Mouse (Mus musculus): ENCODE data around the gene Apopt1. TPM values are rescaled to one million over a fixed set of nuclear protein-coding genes. Genes with fewer than 3 reads are reported as not detected.
"Not testable (repeated sequence)": the region's sequence is repeated elsewhere in the genome, so short reads cannot be mapped to it uniquely, and the experiment has no call there.

Apopt1 gene
- polyA plus RNA-seq, 1 experiment from 2014 or later = 53.0 TPM

DNA sequence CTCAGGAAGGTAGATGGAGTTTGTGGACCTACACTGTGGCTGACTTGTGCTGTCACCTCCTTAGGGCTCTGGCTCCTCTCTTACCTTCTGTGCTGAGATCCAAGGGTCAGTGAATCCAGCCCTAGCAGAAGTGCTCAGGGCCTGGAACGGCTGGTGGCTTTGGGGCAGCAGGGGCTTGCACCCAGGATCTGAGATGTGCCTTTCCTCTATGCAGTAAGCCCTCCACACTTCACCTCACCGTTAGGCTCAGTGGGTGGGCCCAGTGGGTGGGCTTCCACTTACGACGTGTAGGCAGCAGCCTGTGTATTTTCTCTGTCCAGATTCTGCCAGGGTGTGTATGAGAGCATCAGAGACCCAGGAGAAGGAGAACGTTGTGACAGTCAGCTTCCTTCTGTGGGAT lies 19.9 kb downstream of the Apopt1 start:
- 58% methylated on average over 5 of the region's 5 CpGs for WGBS
- no peak overlapping the region; the same call in 1 of the 2 replicates for H3K9ac ChIP-seq
- no peak overlapping the region for H3K4me3 ChIP-seq
- 0 out of 2 replicates have a peak overlapping the region, but pooled peaks have one; percentile 26 for H3K4me2 ChIP-seq (replicated peaks)
- peaks cover 6% of the 10 kb centered on the region; the same call in 1 of the 2 replicates for H3K4me1 ChIP-seq
- H3K27me3 ChIP-seq = no peaks in the 10 kb centered on the region
- H3K36me3 ChIP-seq = peaks cover 18% of the 10 kb centered on the region; the same call in 1 of the 2 replicates
- ATAC-seq (ENCODE audit: insufficient number of reproducible peaks, insufficient read depth, low FRiP score, low TSS enrichment) = peak; percentile 4; the same call in 1 of the 2 replicates
- no peak overlapping the region for H3K27ac ChIP-seq
- H3K9me3 ChIP-seq = no peaks in the 10 kb centered on the region

DNA sequence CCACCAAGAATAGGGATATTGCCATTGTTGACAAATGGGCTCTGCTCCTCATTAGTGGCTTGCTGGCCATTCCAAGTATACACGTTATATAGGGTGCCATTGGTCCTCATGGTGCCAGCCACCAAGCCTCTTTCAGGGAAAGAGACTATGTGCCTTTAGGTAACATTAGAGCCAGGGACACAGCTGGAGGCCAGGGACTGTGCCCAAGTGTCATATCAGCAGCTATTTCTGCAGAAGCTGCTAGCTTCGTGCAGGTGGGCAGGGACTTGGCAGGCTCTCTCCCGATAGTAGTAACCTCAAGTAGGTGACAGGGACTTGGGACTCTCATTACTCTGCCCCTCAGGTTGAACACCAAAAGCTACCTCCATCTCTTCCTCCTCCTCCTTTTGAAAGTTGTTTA lies 21.9 kb downstream of the Apopt1 start:
- H3K27me3 ChIP-seq = no peaks in the 10 kb centered on the region
- no peak overlapping the region for H3K9ac ChIP-seq
- no peak overlapping the region for H3K4me3 ChIP-seq
- H3K36me3 ChIP-seq = peaks cover 7% of the 10 kb centered on the region; the same call in 1 of the 2 replicates
- H3K27ac ChIP-seq = no peak overlapping the region
- 92% methylated on average over 3 of the region's 3 CpGs for WGBS
- no peaks in the 10 kb centered on the region for H3K9me3 ChIP-seq
- no peak overlapping the region for H3K4me2 ChIP-seq (replicated peaks)
- no peak for ATAC-seq (ENCODE audit: insufficient number of reproducible peaks, insufficient read depth, low FRiP score, low TSS enrichment)
- peaks cover 6% of the 10 kb centered on the region; the same call in 1 of the 2 replicates for H3K4me1 ChIP-seq

DNA sequence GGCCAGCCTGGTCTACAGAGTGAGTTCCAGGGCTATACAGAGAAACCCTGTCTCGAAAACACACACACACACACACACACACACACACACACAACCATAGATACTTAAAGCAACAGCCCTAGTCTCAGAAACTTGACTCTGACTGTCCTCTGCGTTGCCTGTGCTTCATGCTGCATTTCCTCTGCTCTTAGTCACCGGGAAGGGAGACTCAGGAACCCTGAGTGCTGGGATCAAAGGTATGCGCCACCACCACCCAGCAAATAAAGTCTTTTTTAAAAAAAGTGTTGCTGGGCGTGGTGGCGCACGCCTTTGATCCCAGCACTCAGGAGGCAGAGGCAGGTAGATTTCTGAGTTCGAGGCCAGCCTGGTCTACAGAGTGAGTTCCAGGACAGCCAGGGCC lies 23.6 kb downstream of the Apopt1 start:
- not testable (repeated sequence) for H3K27me3 ChIP-seq
- 81% methylated on average over 8 of the region's 8 CpGs for WGBS

DNA sequence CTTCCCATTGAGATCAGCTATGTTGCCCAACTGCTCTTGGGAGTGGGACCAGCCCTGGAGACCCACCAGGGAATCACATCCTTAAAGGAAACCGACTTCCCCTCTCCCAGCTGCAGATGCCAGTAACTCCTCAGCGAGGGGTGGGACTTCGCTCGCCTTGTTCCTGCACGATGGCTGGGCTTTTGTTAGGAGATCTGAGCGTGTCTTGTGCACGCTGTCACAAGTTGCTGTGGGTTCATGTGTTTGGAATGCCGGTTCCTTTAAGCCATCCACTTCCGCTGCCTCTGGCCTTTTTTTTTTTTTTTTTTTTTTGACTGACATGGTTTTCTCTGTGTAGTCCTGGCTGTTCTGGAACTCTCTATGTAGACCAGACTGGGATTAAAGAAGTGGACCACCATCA lies 24.3 kb downstream of the Apopt1 start:
- no peak for ATAC-seq (ENCODE audit: insufficient number of reproducible peaks, insufficient read depth, low FRiP score, low TSS enrichment)
- H3K9ac ChIP-seq = no peak overlapping the region
- H3K27me3 ChIP-seq = no peaks in the 10 kb centered on the region
- H3K9me3 ChIP-seq = no peaks in the 10 kb centered on the region
- H3K4me1 ChIP-seq = peaks cover 4% of the 10 kb centered on the region; the same call in 1 of the 2 replicates
- H3K4me2 ChIP-seq (replicated peaks) = no peak overlapping the region
- WGBS = 46% methylated on average over 9 of the region's 9 CpGs
- no peaks in the 10 kb centered on the region for H3K36me3 ChIP-seq
- H3K4me3 ChIP-seq = no peak overlapping the region
- no peak overlapping the region for H3K27ac ChIP-seq

More for the DNA sequence above, 23.6 kb downstream of the Apopt1 start:
- H3K27ac ChIP-seq; H3K4me2 ChIP-seq (replicated peaks); H3K9ac ChIP-seq; H3K4me1 ChIP-seq; ATAC-seq (ENCODE audit: insufficient number of reproducible peaks, insufficient read depth, low FRiP score, low TSS enrichment); H3K36me3 ChIP-seq; H3K4me3 ChIP-seq; H3K9me3 ChIP-seq: not testable (repeated sequence)

DNA sequence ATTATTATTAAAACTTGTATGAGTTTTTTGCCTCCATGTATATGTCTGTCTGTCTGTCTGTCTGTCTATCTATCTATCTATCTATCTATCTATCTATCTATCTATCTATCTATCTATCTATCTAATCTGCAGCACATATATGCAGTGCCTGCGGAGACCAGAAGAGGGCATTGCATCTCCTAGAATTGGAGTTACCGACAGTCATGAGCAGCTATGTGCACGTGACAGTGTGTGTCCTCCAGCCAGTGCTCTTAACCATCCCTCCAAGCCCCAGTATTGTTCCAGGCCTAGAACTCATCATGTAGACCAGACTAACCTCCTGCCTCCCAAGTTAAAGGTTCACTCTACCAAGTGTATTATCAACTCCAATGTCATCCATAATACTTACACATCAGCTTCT lies 25.7 kb downstream of the Apopt1 start:
- Histone ChIP-seq H3K4me3 (no peak overlapping the region), H3K9ac (no peak overlapping the region), H3K36me3 (no peaks in the 10 kb centered on the region), H3K4me1 (no peaks in the 10 kb centered on the region), H3K9me3 (no peaks in the 10 kb centered on the region), H3K27ac (no peak overlapping the region), H3K4me2 (replicated peaks) (no peak overlapping the region), H3K27me3 (no peaks in the 10 kb centered on the region)
- no peak for ATAC-seq (ENCODE audit: insufficient number of reproducible peaks, insufficient read depth, low FRiP score, low TSS enrichment)
- WGBS = 5% methylated on average over 3 of the region's 3 CpGs

DNA sequence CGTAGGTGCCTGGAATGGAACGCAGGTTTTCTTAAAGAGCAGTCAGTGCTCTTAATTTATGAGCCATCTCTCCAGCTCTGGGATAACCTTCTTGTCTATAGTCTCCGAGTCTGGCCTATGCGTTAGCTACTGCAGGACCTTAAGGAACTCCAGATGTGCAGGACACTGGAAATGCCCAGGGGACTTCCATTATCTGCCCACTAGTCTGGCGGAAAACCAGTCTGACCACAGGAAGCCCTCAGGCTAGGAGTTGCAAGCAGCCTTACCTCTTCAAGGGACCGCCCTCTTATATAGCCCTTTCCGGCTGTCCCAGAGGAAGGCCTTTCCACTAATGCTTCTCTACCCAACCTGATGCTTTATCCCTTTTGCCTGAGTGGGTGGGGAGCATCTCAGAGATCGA lies 28.3 kb downstream of the Apopt1 start:
- WGBS = 49% methylated on average over 8 of the region's 8 CpGs
- H3K4me1 ChIP-seq = 0 out of 2 replicates have a peak, but pooled peaks cover 4% of the 10 kb centered on the region

DNA sequence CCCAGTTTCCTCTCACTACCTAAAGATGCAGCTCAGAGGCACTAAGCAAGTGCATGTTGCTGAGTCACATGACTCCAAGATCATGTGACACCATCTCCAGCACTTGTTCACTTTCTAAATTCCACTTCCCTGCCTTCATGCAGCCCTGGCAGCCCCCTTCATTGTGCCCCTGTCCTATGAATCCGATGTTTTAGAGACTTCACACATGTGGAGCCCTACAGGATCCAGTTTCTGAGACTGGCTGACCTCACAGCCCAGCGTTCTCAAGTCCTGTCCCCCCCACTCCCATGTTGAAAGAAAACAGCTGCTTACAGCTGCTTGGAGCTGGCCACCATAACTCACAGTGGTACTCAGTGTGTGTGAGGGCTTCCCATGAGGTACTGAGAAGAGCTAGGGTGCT lies 30.4 kb downstream of the Apopt1 start:
- Histone ChIP-seq H3K9ac (no peak overlapping the region), H3K27me3 (no peaks in the 10 kb centered on the region), H3K4me2 (replicated peaks) (no peak overlapping the region), H3K4me1 (0 out of 2 replicates have a peak, but pooled peaks cover 4% of the 10 kb centered on the region), H3K9me3 (no peaks in the 10 kb centered on the region), H3K27ac (no peak overlapping the region), H3K4me3 (no peak overlapping the region), H3K36me3 (no peaks in the 10 kb centered on the region)
- ATAC-seq (ENCODE audit: insufficient number of reproducible peaks, insufficient read depth, low FRiP score, low TSS enrichment) = no peak
- WGBS = 53% methylated on average over 2 of the region's 2 CpGs

More for the DNA sequence above, 28.3 kb downstream of the Apopt1 start:
- Histone ChIP-seq H3K36me3 (no peaks in the 10 kb centered on the region), H3K9ac (no peak overlapping the region), H3K4me2 (replicated peaks) (no peak overlapping the region), H3K9me3 (no peaks in the 10 kb centered on the region), H3K27me3 (no peaks in the 10 kb centered on the region), H3K4me3 (no peak overlapping the region), H3K27ac (no peak overlapping the region)
- ATAC-seq (ENCODE audit: insufficient number of reproducible peaks, insufficient read depth, low FRiP score, low TSS enrichment) = no peak

DNA sequence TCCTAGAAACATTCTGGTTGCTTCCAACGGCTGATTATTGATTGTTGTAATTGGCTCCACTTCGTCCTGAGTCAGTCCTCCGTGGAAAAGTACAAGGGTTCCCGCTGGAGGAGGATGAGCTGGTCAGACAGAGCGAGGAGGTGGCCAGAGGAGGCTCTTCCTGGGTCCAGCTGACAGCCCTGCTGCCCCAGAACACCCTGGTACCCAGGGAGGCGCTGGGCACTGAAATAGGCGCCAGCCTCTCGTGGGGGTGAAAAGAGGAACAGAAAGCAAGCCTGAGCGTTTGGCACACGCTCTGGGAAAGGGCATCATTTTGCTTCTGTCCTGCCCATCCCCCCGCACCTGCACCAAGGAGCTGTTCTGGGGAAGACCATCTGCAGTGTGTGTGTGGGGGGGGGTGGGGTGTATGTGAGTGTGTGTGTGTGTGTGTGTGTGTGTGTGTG lies 30.9 kb downstream of the Apopt1 start:
- Histone ChIP-seq H3K9ac (0 out of 2 replicates have a peak overlapping the region, but pooled peaks have one; percentile 1), H3K9me3 (no peaks in the 10 kb centered on the region), H3K36me3 (no peaks in the 10 kb centered on the region), H3K27ac (no peak overlapping the region), H3K4me3 (no peak overlapping the region), H3K27me3 (no peaks in the 10 kb centered on the region), H3K4me1 (0 out of 2 replicates have a peak, but pooled peaks cover 4% of the 10 kb centered on the region), H3K4me2 (replicated peaks) (no peak overlapping the region)
- no peak for ATAC-seq (ENCODE audit: insufficient number of reproducible peaks, insufficient read depth, low FRiP score, low TSS enrichment)
- WGBS = 85% methylated on average over 11 of the region's 11 CpGs

DNA sequence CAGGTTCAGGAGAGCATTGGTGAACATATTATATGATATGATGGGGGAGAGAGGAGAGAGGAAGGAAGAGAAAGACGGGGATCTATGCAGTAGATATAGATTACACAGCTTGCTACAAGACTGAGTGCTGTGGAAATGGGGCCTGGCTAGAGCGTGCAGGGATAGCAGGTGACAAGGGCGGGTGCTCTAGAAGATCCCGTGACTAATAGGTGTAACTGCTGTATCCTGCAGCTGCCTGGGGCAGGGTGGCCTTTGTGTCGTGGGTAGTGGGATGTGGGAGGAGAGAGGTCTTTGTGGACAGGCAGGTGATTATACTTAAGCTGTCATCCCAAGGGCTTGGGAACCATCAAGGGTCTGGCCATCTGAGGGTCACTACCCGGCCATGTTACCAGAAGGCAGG lies 32.2 kb downstream of the Apopt1 start:
- no peak for ATAC-seq (ENCODE audit: insufficient number of reproducible peaks, insufficient read depth, low FRiP score, low TSS enrichment)
- no peaks in the 10 kb centered on the region for H3K27me3 ChIP-seq
- H3K4me2 ChIP-seq (replicated peaks) = no peak overlapping the region
- 73% methylated on average over 6 of the region's 6 CpGs for WGBS
- H3K4me3 ChIP-seq = no peak overlapping the region
- H3K9ac ChIP-seq = no peak overlapping the region
- H3K36me3 ChIP-seq = no peaks in the 10 kb centered on the region
- no peak overlapping the region for H3K27ac ChIP-seq
- no peaks in the 10 kb centered on the region for H3K9me3 ChIP-seq
- 0 out of 2 replicates have a peak, but pooled peaks cover 4% of the 10 kb centered on the region for H3K4me1 ChIP-seq

DNA sequence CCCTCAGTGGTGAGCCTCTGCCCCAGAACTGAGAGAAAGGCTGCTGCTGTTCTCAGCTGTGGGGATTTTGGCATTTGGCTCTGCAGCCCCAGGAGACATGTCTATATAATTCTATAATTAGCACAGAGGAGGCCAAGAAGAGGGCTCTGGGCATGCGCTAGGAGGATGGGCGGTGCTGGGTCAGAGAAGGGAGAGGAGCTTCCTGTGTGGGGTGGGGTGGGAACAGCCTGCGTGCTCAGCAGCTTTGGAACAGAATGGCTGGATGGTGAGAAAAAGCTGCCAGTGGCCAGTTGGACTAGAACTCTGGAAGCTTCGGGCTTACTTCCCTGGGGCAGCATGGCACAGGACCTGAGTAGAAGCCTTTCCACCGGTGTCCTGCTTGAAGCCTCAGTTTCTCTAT lies 33.0 kb downstream of the Apopt1 start:
- H3K4me3 ChIP-seq = no peak overlapping the region
- H3K9ac ChIP-seq = no peak overlapping the region
- H3K9me3 ChIP-seq = no peaks in the 10 kb centered on the region
- H3K36me3 ChIP-seq = no peaks in the 10 kb centered on the region
- 0 out of 2 replicates have a peak, but pooled peaks cover 4% of the 10 kb centered on the region for H3K4me1 ChIP-seq
- WGBS = 62% methylated on average over 5 of the region's 5 CpGs
- 0 out of 2 replicates have a peak, but pooled peaks have one; percentile 53 for ATAC-seq (ENCODE audit: insufficient number of reproducible peaks, insufficient read depth, low FRiP score, low TSS enrichment)
- no peaks in the 10 kb centered on the region for H3K27me3 ChIP-seq
- H3K4me2 ChIP-seq (replicated peaks) = no peak overlapping the region
- no peak overlapping the region for H3K27ac ChIP-seq

DNA sequence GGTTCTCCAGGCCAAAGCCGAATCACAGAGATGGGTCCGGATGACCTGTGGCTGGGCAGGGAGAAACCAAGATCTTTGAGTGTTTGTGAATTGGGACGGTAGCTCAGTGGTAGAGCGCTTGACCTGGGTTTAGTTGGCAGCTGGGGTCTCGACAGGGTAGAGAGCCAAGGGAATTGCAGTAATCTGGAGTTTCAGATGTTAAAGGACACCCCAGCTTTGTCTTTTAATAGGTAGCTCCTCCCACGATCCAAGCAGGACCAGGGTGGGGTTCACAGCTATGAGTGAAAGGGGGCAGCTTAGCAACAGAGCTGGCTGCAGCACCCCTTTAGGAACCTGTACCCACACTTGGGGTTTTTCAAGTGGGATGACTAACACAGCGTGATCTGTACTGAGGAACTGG lies 34.4 kb downstream of the Apopt1 start:
- H3K27ac ChIP-seq = no peak overlapping the region
- no peaks in the 10 kb centered on the region for H3K36me3 ChIP-seq
- no peaks in the 10 kb centered on the region for H3K27me3 ChIP-seq
- H3K9ac ChIP-seq = no peak overlapping the region
- no peaks in the 10 kb centered on the region for H3K9me3 ChIP-seq
- H3K4me2 ChIP-seq (replicated peaks) = no peak overlapping the region
- WGBS = 77% methylated on average over 7 of the region's 7 CpGs
- no peak overlapping the region for H3K4me3 ChIP-seq
- 0 out of 2 replicates have a peak, but pooled peaks cover 4% of the 10 kb centered on the region for H3K4me1 ChIP-seq
- no peak for ATAC-seq (ENCODE audit: insufficient number of reproducible peaks, insufficient read depth, low FRiP score, low TSS enrichment)

DNA sequence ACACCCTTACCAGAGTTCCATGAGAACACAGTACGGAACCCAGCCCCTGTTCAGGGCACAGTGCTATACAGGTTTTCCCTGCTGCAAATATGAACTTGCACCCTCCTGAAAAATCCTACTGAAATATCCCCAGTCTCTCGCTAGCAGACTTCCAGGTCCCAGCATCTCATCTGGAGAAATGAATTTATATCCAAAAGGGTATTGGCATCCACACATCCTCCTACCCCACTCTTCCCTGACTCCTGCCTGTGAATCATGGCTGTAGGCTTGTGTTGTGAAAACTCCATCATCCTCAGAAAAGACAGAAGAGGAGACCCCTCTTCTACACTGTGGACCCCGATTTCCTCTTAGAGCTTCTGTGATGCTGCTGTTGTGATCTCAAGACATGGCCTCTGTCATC lies 37.7 kb downstream of the Apopt1 start:
- no peaks in the 10 kb centered on the region for H3K36me3 ChIP-seq
- no peak overlapping the region for H3K4me2 ChIP-seq (replicated peaks)
- no peak for ATAC-seq (ENCODE audit: insufficient number of reproducible peaks, insufficient read depth, low FRiP score, low TSS enrichment)
- no peak overlapping the region for H3K4me3 ChIP-seq
- no peak overlapping the region for H3K27ac ChIP-seq
- H3K9me3 ChIP-seq = no peaks in the 10 kb centered on the region
- H3K4me1 ChIP-seq = 0 out of 2 replicates have a peak, but pooled peaks cover 4% of the 10 kb centered on the region
- WGBS = 94% methylated on average over 3 of the region's 3 CpGs
- no peaks in the 10 kb centered on the region for H3K27me3 ChIP-seq
- H3K9ac ChIP-seq = no peak overlapping the region
